Mouse (Mus musculus) adrenal gland, adult (tissue): ENCODE results near the gene Trpm8.

Experiments
- DNase-seq, 2 experiments: peaks; one replicate each; pipeline ENCODE4 v3.0.0; 2022 to 2023; ENCODE audit warnings: low spot score in 1 of 2; ENCODE audit not compliant: inconsistent age in 2 of 2

The Trpm8 gene

DNA sequence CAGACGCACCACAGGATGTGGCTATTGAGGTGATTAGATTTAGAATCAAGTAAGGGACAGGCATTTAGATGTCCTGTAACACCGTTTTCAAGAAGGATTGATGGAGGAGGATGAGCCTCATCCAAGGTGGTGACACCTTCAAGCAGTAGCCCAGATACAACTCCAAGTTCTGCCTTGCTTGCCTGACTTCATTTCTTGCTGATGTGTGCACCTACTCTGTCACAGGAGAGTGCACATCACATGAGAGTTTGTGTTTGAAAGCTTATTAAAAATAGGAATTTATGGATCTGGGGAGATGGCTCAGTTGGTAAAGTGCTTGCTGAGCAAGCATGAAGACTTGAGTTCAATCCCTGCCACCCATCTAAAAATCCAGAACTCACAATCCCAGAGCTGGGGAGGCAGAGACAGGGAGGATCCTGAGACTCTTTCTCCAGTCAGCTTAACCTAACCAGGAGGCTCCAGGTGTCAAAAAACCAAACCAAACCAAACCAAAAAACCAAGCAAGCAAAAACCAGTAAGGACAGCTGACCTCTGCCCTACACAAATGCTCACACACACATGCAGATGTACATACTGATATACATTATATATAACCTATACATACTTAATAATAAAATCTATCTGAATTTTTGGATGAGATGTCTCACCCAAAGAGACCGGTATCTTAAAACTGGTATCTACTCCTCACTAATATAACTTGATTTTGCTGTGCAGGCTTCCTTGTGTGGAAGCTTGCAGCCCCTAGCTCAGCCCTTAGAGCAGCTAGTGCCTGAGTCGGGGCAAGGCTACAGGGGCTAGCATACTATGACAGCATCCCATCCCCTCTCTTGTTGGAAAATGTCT is 21.4 kb downstream of the Trpm8 start:
- DNase-seq: peak in 1 of 2 experiments; percentile 20

DNA sequence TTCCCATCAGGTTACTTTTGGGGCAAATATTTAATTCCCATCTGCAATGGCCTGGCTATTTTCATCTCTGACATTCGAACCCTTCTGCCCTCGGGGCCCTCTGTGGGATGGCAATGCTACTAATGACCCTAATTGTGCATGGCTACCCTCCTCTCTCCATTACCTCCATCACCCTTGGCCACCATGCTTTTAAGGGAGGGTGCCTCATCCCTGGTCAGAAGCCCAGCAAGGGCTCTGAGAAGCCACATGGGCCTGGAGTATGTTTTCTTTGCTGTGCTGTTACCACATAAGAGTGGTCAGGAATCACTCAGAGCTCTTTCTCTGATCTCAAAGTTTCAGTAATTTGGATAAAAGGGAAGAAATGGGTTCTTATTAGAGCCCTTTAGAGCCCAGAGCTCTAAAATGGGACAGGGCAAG is 22.1 kb downstream of the Trpm8 start:
- peak in 1 of 2 experiments; percentile 35 for DNase-seq

DNA sequence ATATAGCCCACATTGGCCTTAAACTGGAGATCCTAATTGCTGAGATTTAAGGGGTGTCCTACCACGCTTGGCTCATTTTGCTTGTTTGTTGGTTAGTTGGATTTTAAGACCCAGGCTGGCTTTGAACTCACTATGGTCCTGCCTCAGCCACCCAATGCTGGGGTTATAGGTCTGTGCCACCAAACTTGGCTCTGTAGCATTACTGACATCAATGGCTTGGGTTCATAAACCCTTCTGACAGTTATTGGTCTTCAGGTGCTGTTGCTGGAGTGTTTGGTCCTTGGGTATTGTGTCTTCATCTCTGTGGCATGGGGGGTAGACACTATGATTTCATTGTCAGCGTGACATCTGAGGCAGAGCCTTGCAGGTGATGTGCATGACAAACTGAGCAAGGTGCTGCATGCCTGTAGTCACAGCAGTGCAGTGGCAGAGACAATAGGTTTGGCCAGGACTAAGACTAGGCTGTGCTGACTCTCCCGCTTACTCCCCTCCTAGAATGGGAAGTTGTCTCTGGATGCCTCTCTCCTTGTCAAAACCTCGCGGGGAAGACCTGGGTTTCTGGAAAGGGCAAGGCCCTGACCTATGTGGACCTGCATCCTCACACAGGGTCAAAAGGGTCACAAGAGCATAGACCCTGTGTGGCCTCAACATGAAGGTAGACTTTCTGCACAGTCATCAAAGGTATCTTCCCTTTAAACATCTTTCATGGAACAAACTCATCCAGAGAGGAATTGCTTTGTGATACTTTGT is 23.0 kb downstream of the Trpm8 start:
- peak in 1 of 2 experiments; percentile 39 for DNase-seq

DNA sequence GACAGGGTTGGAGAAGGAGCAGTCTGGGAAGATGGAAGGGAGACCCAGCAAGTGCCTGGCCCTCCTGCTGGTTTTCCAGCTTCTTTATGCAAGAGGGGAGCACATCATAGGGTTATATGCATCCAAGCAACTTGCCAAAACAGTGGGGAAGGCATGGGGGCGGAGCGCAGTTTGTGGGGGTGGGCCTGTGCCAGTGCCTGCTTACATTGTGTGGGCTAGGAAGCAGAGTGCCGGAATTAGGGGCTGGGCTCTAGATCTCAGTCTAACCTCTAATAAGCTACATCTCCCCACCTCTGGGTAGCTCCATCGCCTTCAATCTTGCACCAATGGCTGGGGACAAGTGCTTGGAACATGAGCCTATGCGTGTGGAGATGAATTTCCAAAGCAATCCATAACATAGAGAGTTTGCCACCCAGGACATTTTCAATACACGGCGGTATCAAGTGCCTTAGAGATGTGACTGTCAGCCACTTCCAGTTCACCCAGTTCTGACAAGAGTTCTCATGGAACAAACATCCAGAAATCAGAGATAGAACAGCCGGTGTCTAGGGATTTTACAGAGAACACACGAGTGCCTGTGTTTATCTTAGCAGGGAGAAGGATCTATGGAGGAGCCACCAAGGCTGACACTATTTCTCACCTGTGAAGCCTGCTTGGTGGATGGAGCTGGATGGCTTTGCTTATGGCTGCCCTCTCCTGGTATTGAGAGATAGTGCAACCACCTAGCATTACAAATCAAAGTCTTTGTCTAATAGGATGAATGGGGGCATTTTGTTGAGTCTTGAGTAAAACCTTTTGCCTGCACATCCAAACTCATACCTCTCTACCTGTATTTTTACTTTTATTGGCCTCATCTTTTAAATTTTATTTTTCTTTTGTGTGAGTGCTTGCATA is 23.9 kb downstream of the Trpm8 start:
- DNase-seq: peak in 1 of 2 experiments; percentile 54

DNA sequence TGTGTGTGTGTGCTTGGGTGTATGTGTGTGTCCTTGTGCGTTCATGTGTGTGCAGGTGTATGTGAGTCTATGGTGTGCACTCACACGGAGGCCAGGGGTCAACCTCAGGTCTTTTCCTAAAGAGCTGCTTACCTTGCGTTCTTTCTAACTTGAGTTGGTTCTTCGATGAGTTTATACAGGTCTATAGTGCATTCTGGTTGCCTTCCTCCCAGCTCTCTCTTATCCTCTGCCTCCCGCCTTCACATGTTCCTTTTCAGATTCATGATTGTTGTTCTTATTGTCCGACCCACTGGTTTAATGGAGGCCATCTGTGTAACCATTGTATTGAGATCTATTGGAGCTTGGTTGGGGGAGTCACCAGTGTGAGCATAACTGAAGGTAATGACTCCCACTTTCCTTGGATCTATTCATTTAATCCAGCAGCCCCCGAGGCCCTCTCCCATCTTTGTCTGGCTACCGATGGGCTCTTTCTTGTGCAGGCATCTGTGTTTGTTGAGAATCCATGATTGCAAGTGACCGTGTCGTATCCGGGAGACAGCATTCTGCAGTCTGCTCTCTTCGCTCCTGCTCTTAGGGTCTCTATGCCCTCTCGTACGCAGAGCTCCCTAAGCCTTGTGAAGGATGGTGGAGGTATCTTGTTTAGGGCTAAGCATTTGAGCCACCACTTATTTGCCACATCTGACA is 24.7 kb downstream of the Trpm8 start:
- DNase-seq: peak in 1 of 2 experiments; percentile 39

DNA sequence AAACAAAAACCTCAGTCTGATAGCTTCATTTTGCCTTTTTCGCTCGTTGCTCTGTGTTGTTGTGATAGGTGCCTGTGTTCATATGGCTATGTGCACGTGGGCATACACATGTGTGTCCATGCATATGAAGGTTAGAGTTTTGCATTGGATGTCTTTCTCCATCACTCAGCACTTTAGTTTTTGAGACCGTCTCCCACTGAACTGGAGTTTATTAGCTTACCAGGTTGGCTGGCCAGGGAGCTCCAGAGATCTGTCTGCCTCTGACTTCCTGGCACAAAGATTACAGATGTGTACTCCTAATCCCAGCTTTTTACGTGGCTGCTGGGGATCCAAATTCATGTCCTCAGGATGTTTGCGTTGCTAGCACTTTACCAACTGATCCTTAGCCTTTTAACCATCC is 26.3 kb downstream of the Trpm8 start:
- peak in 1 of 2 experiments; percentile 31 for DNase-seq

DNA sequence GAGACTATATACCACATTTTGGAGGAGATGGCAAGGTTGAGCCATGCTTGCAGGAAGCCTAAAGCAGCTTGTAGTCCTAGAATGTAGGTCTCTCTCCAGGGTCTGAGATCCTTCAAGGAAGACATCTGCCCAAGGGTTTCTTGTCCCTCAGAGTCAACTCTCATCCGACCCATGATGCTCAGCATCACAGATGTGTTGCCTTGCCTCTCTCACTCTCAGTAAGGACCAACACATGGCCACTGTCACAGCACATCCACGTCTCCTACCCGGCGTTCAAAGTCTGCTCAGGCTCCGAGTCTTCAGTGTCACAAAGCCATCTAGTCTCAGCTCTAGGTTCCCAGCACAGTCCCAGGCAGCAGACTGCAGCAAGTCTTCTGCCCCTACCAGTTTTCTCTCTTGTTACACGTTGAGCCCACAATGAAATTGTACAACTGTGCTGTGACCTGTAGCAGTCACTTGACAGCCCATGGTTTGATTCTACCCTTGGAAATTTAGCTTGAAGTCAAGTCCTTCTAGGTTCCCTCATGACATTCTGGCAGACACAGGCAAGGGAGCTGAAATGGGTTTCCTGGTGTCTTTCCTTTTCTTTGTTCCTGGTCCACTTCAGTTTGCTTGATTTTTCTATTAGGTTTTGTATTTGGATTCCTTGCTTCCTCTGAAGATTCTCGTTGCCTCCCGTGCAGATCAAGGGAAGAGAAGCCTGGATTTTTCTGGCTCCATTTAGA is 27.0 kb downstream of the Trpm8 start:
- DNase-seq: peak in 1 of 2 experiments; percentile 17

DNA sequence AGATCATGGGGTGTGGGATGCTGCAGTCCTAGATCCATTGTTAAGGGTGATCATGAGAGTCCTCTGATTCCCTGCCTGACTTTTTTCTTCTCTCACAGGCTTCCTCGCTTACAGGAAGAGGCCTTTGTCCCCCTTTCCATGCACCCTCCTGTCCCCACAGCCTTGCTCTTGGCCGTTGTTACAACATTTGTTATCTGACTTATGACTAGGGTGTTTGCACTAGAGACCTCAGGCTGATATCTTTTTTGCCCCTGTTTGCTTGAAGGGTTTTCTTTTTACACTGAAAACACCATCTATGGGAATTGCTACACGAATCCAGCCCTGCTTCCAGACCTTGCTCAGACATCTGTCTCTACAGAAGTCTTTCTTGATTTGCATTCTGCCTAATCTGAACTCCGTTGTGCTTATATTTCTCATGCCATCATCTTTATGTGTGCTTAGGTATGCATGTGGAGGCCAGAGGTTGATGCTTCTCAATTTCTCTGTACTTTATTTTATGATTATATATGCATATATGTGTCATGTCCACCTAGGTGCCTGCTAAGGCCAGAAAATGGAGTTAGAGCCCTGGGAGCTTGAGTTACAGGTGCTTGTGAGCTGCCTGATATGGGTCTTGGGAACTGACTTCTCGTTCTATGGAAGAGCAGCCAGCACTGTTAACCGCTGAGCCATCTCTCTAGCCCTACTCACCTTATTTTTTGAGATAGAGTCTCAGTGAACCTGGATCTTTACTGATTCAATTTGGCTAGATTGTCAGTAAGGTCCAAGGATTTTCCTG is 27.7 kb downstream of the Trpm8 start:
- no peak for DNase-seq

DNA sequence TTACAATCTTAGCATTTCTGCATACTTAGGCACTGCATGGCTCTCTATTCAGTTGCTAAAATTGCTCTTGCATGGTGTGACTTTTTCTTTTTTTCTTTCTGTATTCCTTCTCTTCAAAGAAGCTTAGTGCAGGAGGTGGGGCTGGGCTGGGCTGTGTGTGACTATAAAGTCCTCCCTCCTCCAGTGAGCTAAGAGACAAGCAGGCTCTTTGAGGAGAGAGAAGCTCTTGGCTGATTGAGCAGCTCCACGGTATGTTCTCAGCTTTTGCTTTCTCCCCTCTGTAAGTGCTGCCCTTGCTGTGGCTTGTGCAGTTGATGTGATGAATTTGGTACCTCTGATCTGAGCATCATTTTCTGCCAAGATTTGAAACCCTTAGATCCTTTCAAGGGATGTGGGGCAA is 29.1 kb downstream of the Trpm8 start:
- DNase-seq: no peak

DNA sequence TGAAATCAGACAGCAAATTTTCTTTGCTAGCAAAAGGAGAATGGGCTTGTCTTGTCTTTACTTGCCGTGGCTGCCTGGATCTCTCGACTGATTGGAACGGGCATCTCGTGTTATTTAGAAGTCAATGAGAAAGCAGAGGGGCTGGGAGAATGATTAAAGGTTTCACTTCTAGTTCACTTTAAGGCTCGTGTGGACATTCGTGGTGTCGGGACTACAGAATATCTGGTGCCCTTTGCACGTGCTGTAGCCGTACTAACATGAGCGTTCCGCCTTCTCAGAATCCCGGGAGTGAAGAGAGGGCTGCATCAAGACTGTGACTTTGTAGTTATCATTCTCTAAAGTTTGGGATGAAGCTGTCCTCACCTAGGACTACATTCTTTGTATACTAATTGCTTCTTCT is 29.7 kb downstream of the Trpm8 start:
- no peak for DNase-seq

DNA sequence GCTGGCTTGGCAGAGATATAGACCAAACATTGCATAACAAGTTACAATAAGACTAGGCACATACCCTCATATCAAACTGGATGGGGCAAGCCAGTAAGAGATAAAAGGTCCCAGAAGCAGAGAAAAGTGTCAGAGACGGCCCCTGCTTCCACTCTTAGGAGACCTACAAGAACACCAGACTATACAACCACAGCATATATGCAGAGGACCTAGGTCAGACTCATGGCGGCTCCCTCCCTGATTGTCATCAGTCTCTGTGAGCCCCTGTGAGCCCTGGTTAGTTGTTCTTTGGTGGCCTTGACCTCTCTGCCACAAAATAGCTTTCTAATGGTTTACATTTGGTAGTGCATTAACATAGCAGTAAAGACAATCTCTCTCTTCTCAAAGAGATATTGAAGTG is 31.6 kb downstream of the Trpm8 start:
- DNase-seq: peak in 1 of 2 experiments; percentile 21

DNA sequence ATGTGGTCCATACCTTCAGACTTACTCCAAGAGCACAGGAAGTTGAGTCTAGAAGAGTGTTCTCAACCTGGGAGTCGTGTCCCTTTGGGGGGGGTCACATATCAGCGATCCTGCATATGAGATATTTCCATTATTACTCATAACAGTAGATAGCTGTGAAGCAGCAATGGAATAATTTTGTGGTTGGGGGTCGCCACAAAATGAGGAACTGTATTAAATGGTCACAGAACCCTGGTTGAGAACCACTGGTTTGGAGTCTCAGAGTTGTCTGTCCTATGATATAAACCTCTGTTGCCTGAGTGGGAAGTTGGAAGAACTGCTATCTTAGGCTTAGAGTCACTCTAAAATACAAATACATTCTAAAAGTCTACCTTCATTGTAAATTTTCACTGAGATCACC is 32.4 kb downstream of the Trpm8 start:
- no peak for DNase-seq

DNA sequence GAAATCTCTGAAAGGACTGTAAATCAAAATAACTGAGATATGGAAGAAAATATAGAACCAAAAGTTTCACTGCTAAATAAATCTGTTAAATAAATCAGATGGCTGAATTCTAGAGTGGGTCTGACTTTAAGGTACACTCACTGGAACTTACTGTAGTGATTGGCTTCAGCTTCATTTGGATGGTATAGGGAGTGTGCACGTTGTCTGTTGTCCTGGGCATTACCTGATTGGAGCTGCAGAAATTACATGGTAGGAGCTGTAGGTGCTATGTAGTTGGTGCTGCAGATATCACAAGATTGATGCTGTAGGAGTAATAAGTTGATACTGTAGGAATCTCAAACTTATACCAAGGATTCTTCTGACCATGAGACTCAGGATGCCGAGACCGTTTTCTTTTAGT is 32.9 kb downstream of the Trpm8 start:
- no peak for DNase-seq

DNA sequence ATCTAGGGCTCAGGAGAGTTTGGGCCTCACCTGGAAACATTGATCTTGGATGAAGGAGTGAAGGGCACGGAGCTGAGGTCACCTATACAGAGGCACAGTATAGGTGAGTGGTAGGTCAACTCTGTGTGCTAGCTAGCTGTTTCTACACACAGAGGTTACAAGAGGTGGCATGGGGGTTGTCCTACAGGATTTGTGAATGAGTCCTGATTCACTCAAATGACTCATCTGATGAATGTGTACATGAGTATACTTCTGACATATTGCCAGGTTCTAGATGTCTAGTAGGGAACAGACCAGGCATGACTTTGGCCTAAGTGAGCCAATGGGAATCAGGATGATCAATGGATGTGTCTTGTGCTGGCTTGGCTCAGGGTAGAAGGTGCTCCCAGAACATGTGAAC is 39.8 kb downstream of the Trpm8 start:
- DNase-seq: peak in 1 of 2 experiments; percentile 71

DNA sequence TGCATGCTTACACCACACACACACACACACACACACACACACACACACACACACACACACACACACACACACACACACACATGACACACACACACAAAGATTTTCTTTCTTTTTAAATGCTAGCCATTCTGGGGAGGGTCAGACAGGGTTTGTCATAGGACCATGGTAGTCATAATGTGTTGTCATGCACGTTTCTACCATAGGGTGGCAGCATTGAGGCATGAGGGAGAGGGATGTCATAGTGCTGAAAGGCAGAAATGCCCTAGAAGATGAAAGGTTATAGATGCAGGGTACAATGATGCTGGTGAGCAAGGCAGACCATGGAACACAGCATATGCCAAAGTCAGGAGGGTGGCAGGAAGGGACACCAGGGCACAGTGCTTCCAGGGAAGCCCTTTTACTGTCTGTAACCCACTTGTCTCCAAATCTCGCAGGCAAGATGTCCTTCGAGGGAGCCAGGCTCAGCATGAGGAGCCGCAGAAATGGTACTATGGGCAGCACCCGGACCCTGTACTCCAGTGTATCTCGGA is 41.1 kb downstream of the Trpm8 start:
- DNase-seq: peak in 1 of 2 experiments; percentile 86

DNA sequence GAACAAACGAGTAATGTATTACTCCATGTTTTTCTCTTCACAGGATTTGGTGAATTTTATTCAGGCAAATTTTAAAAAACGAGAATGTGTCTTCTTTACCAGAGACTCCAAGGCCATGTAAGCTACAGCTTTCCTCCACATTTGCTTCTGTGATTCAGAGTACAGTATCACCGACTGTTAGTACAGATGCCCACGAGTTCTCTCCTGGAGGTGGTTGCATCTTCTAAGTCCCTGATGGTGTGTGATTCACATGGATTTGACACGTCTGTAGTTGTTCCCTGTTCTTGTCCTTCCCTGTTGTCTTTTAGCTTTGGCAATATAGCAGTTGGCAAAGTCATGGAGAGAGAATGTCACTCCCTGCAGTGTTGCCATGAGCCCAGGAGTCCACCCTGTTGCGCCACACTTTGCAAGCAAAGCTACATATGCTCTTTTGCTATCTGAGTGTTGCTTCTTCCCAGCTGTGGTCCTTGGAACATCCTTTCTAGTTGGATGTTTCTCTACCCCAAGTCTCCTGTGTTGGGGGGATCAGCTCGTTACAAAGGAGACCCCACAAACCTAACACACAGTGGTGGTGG is 43.4 kb downstream of the Trpm8 start:
- peak in 1 of 2 experiments; percentile 56 for DNase-seq

DNA sequence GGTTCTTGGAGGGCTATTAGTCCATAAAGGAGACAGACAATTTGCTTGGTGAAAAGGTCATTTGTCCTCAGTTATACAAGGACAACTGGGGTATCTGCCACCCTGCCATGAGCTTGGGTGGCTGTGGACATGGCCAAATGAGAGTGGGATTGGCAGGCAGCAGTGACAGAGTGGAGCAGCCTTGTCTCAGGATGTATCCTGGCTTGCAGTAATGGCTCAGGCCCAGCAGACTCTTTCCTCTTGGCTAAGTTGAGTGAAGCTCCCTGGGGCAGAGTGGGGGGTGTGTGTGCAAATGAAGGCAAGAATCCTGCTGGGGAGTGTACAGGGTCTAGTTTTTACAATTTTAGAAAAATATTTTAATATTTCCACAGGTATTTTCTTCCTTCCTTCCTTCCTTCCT is 44.7 kb downstream of the Trpm8 start:
- no peak for DNase-seq

DNA sequence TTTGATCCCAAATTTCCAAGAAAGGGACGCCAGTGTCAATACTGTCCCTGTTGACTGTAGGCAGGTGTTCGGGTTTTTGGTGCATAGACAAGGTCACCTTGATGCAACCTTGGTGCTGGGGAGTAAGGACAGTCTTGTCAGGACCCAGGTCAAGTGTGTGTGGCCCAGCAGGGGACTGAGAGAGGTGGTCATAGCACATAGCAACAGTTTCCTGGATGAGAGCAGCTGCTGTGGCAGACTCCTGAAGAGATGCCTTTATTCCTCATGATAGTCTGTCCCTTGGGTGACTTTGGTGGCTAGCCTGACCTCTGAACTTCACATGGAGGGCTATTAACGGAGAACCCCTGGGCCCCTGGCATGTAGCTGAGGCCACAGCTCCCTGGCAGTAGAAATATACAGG is 45.6 kb downstream of the Trpm8 start:
- no peak for DNase-seq

DNA sequence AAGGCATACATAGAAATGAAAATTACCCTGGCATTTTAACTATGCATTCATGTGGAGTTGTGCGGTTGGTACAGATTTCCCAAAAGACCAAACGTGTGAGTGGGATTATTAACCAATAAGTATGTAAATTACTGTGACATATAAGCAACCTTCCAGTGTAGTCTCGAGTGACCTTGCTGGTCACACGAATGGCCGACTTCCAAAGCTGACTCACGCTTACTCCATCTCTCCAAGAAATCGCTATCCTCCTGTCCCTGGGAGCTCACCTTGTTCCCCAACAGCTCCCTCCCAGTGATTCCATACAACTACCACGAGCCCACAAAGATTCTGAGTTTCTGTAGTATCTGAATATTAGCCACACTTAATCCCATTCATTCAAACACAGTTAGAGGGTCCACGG is 62.0 kb downstream of the Trpm8 start:
- peak; percentile 43 to 75 for DNase-seq
